Mouse (Mus musculus) embryonic stem cell, embryonic (primary cell): Measurements from ENCODE around the gene Grik4.

Experiments
- CTCF ChIA-PET, 4 experiments: fragments of 300-600 bp in 2 of 4; fragments of 350-600 bp in 2 of 4; sonication (Branson Sonifier 250); formaldehyde crosslinking; loops; one replicate each; lab custom pipeline; 2022; ENCODE audit warnings: inconsistent platforms in 2 of 4; lab: Charles Lee
- POLR2A ChIA-PET, 4 experiments: fragments of 300-600 bp in 2 of 4; fragments of 350-600 bp in 2 of 4; sonication (Branson Sonifier 250); formaldehyde crosslinking; loops; one replicate each; lab custom pipeline; 2022; ENCODE audit warnings: antibody characterized with exemption in 4 of 4, inconsistent platforms in 1 of 4; lab: Charles Lee

Grik4 gene

DNA sequence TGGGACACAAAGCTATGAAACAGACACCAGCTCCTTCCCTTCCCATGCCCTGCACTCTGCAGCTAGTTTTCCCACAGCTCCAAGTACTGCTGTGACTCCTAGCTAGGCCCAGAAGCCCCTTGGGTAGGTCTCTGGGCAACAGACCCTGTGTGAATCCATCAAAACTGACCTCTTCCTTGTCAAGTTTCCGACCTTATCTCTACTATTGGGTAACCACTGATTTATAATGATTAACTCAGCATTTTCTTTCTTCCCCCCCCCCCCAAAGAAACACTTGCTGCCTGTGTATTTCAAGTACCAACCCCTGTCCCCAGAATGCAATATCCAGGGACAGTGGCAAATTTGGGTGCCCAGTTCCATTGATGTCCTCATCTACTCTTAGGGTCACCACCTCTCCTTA, 437.3 kb downstream of the Grik4 start:
- ChIA-PET POLR2A (interaction anchor here in 1 of 4 experiments (0.7 to 0.8 kb wide), 2 partner anchors 9 to 45 kb away, joined by 3 read pairs; no protein-coding TSS in a partner anchor), CTCF (no interaction called here)

GRCm38 (mm10) chr9:42504971-42505510, 439.3 kb downstream of the Grik4 start:
- POLR2A ChIA-PET: interaction anchor here in 2 of 4 experiments (0.6 to 0.7 kb wide), 3 partner anchors 10 to 1021 kb away, joined by 3 to 4 read pairs (median 3); no protein-coding TSS in a partner anchor
- CTCF ChIA-PET: interaction anchor here in 1 of 4 experiments (1.0 kb wide), 1 partner anchor 190 kb away, joined by 3 read pairs; no protein-coding TSS in a partner anchor

- ChIA-PET CTCF (interaction anchor here in 1 of 4 experiments (1.0 kb wide), 1 partner anchor 190 kb away, joined by 3 read pairs; no protein-coding TSS in a partner anchor), POLR2A (interaction anchor here in 2 of 4 experiments (0.6 kb wide), 2 partner anchors 12 to 1021 kb away, joined by 3 to 4 read pairs; no protein-coding TSS in a partner anchor)
These were observed 439.7 kb downstream of the Grik4 start for GRCm38 (mm10) chr9:42504559-42504958.

- CTCF ChIA-PET: no interaction called here
These were observed 440.6 kb downstream of the Grik4 start for GRCm38 (mm10) chr9:42503709-42504108.

GRCm38 (mm10) chr9:42496296-42496695, 448.0 kb downstream of the Grik4 start:
- ChIA-PET CTCF (no interaction called here), POLR2A (no interaction called here)

More at GRCm38 (mm10) chr9:42503709-42504108, 440.6 kb downstream of the Grik4 start:
- POLR2A ChIA-PET: no interaction called here

- CTCF ChIA-PET: no interaction called here
- POLR2A ChIA-PET: interaction anchor here in 1 of 4 experiments (1.0 to 1.3 kb wide), 2 partner anchors 20 to 27 kb away, joined by 3 to 8 read pairs; no protein-coding TSS in a partner anchor
These were observed 452.5 kb downstream of the Grik4 start for GRCm38 (mm10) chr9:42491780-42492179.

GRCm38 (mm10) chr9:42490589-42491382, 453.5 kb downstream of the Grik4 start:
- POLR2A ChIA-PET: interaction anchor here in 2 of 4 experiments (0.7 to 1.3 kb wide), 4 partner anchors 19 to 74 kb away, joined by 3 to 8 read pairs (median 3); no protein-coding TSS in a partner anchor
- CTCF ChIA-PET: no interaction called here

GRCm38 (mm10) chr9:42488071-42488470, 456.2 kb downstream of the Grik4 start:
- CTCF ChIA-PET: no interaction called here
- POLR2A ChIA-PET: no interaction called here

GRCm38 (mm10) chr9:42486913-42487312, 457.4 kb downstream of the Grik4 start:
- CTCF ChIA-PET: interaction anchor here in 1 of 4 experiments (0.7 kb wide), 1 partner anchor 180 kb away, joined by 4 read pairs; no protein-coding TSS in a partner anchor
- POLR2A ChIA-PET: no interaction called here

- POLR2A ChIA-PET: no interaction called here
- CTCF ChIA-PET: no interaction called here
These were observed 459.6 kb downstream of the Grik4 start for GRCm38 (mm10) chr9:42484667-42485066.

GRCm38 (mm10) chr9:42482944-42483343, 461.3 kb downstream of the Grik4 start:
- CTCF ChIA-PET: no interaction called here
- POLR2A ChIA-PET: interaction anchor here in 1 of 4 experiments (1.1 kb wide), 1 partner anchor 22 kb away, joined by 4 read pairs; no protein-coding TSS in a partner anchor

DNA sequence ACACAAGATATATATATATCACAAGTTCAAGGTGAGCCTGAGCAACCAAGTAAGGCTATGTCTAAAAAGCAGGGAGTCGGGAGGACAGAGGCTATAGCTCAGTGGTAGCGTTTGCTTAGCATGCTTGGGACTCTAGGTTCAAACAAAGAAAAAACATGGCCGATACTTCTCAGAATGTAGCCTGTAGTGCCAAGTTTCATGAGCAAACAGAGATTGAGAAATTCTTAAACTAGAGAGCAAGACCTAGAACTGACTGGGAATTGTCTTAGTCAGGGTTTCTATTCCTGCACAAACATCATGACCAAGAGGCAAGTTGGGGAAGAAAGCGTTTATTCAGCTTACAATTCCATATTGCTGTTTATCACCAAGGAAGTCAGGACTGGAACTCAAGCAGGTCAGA, 468.1 kb downstream of the Grik4 start:
- CTCF ChIA-PET: interaction anchor here in 1 of 4 experiments (0.5 kb wide), 1 partner anchor 50 kb away, joined by 6 read pairs; no protein-coding TSS in a partner anchor
- POLR2A ChIA-PET: interaction anchor here in 1 of 4 experiments (1.5 kb wide), 1 partner anchor 44 kb away, joined by 3 read pairs; no protein-coding TSS in a partner anchor

DNA sequence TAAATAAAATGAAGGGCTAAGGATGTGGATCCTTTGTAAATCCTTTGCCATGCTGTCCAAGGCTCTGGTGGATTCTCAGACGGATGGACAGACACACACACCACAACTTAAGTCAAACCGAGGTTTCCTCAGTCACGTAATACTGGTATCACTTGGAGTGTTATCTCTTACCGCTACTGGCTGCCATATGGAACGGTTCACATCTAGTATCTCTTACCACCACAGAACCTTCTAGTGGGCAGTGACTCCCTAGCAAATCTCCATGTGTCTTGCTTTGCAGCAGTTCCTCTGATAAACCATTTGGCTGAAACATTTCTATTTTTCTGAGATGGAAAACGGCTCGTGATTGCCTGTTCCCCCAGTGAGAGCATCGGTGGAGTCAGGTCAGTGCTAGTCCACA, 470.0 kb downstream of the Grik4 start:
- ChIA-PET CTCF (interaction anchor here in 1 of 4 experiments (0.6 kb wide), 1 partner anchor 457 kb away, joined by 4 read pairs; no protein-coding TSS in a partner anchor), POLR2A (interaction anchor here in 1 of 4 experiments (4.3 kb wide), 1 partner anchor 11 kb away, joined by 35 read pairs; no protein-coding TSS in a partner anchor)

DNA sequence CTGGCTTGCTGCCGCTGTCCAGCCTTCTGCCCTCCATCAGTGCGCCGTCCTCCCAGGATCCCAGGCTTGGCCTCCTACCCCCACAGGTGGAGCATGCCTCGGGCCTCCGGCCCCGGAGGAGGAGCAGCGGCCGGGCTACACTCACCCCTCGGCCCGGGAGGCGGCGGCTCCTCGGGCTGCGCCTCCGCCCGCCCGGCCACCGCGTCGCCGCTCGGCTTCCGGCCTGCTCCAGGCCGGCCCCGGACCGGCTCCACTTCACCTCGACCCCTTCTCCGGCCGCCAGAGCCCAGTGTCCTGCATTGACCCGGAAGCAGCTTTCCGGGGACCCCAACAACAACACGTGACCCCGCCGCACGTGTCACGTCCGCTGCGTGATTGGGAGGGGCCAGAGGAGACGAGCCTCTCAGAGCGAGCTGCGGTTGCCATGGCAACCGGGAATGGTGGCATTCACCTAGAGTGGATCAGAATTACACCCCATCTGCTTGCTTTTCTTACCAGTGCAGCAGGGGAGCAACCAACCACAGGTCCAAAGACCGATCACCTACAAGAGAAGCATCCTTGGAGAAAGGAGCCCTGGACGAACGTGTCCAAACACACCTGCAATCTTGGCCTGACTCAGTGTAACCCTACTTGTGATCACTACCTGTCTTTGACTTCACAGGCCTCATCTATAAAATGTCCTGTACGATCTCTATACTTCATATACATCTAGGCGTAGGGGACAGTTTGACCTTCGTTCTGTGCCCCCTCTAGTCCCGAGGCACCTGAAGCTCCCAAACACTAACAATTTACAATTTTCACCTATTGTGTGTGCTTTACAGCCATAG, 472.2 kb downstream of the Grik4 start:
- POLR2A ChIA-PET: interaction anchor here (0.6 to 4.3 kb wide), 19 partner anchors 9 to 632 kb away, joined by 3 to 58 read pairs (median 4); no protein-coding TSS in a partner anchor
- CTCF ChIA-PET: interaction anchor here in 1 of 4 experiments (0.6 kb wide), 1 partner anchor 733 kb away, joined by 3 read pairs; no protein-coding TSS in a partner anchor

DNA sequence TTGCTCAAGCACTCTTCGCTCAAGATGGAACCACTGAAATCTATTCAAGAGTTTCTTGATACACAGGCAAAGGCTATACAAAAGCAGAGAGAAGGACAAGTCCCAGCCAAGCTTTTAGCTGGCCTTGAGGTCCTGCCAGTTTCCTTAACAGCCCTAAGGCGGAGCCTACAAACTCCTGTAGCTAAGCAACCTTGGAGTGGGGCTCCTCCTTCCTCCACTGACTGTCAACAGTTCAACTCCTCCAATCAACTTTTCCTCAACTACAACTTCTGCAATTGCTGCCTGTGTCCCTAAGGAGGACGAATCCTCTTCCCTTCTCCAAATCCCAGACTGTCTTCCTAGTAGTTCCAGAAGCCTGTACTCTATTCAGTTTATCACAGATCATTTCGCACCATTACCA, 473.1 kb downstream of the Grik4 start:
- POLR2A ChIA-PET: interaction anchor here (0.5 to 4.3 kb wide), 22 partner anchors 8 to 1025 kb away, joined by 3 to 58 read pairs (median 4); partner anchors contain the start of gene Sc5d (in 1 of the 4)
- CTCF ChIA-PET: interaction anchor here in 2 of 4 experiments (0.6 to 1.2 kb wide), 3 partner anchors 25 to 474 kb away, joined by 3 to 4 read pairs (median 3); partner anchors contain the start of gene Grik4 (in 1 of the 2)

GRCm38 (mm10) chr9:42469323-42469722, 475.0 kb downstream of the Grik4 start:
- POLR2A ChIA-PET: interaction anchor here in 3 of 4 experiments (0.7 to 4.0 kb wide), 7 partner anchors 8 to 57 kb away, joined by 3 to 58 read pairs (median 4); no protein-coding TSS in a partner anchor

DNA sequence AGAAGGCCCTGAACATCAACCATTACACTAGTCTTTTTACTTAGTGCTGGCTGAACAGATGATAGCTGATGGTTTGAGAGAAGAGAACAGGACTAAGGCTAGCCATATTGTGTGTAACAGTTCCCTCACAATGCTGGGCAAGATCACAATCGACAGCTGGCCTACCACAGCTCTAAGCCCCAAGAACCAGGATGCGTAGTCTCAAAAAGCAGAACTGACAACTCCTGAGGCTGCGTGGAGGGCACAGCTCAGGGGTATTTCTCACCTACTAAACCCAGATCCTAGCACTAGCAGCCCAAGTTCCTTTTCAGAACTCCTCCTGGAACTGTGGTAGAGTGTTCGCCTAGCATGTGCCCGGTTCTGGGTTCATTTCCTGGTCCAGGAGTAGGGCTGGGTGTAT, 475.9 kb downstream of the Grik4 start:
- POLR2A ChIA-PET: interaction anchor here in 2 of 4 experiments (1.3 to 2.8 kb wide), 2 partner anchors 29 to 35 kb away, joined by 3 to 8 read pairs; no protein-coding TSS in a partner anchor
- CTCF ChIA-PET: no interaction called here

More at GRCm38 (mm10) chr9:42469323-42469722, 475.0 kb downstream of the Grik4 start:
- CTCF ChIA-PET: interaction anchor here in 2 of 4 experiments (0.6 kb wide), 2 partner anchors 9 to 1982 kb away, joined by 3 to 9 read pairs; no protein-coding TSS in a partner anchor
